Mouse (Mus musculus) hindbrain, embryonic 14.5 days (tissue): ENCODE data around the gene Slmap. TPM values are rescaled to one million over a fixed set of nuclear protein-coding genes. Genes with fewer than 3 reads are reported as not detected.
A peak's percentile ranks its signal among the peaks of the same experiment; 100 is the strongest.
"Not testable (repeated sequence)": the region's sequence is repeated elsewhere in the genome, so short reads cannot be mapped to it uniquely, and the experiment has no call there.

Experiments
- ATAC-seq: fragments of 200-750 bp; cut with Nextera tagmentation; 2 replicates; pipeline ENCODE4 v1.8.0; 2017; ENCODE audit warnings: moderate number of reproducible peaks, mild to moderate bottlenecking, moderate TSS enrichment, moderate library complexity; ENCODE audit not compliant: low FRiP score
- DNase-seq: peaks from one replicate; pipeline ENCODE4 v3.0.0-alpha.2; 2015; ENCODE audit warnings: low spot score
- H3K27ac ChIP-seq: fragments of 300-500 bp; sonication (generic); 2 replicates; pipeline ENCODE4 v1.5.1; 2014; ENCODE audit warnings: mild to moderate bottlenecking, moderate library complexity
- H3K27me3 ChIP-seq: fragments of 300-500 bp; sonication (generic); 2 replicates; pipeline ENCODE4 v1.6.1; 2014; ENCODE audit warnings: mild to moderate bottlenecking, low read length, mixed read lengths; ENCODE audit not compliant: control insufficient read depth, insufficient read depth
- H3K36me3 ChIP-seq: fragments of 300-500 bp; sonication (generic); replicated peaks from 2 replicates; pipeline ENCODE4 v1.6.1; 2014; ENCODE audit not compliant: control insufficient read depth, insufficient read depth
- H3K4me1 ChIP-seq: fragments of 300-500 bp; sonication (generic); replicated peaks from 2 replicates; pipeline ENCODE4 v1.6.1; 2014; ENCODE audit warnings: antibody characterized with exemption, low read length, mixed read lengths; ENCODE audit not compliant: control insufficient read depth, insufficient read depth
- H3K4me2 ChIP-seq: fragments of 300-500 bp; sonication (generic); replicated peaks from 2 replicates; pipeline ENCODE4 v1.6.1; 2014; ENCODE audit warnings: mild to moderate bottlenecking, moderate library complexity
- H3K4me3 ChIP-seq: fragments of 300-500 bp; sonication (generic); replicated peaks from 2 replicates; pipeline ENCODE4 v1.5.1; 2014; ENCODE audit warnings: mild to moderate bottlenecking, low read length
- H3K9ac ChIP-seq: fragments of 300-500 bp; sonication (generic); 2 replicates; pipeline ENCODE4 v1.6.1; 2014
- H3K9me3 ChIP-seq: fragments of 300-500 bp; sonication (generic); 2 replicates; pipeline ENCODE4 v1.6.1; 2016; ENCODE audit warnings: low read length; ENCODE audit not compliant: control insufficient read depth
- whole genome bisulfite sequencing: fragments of 180-500 bp; shearing (Covaris S2); extraction: QIAGEN DNeasy Blood & Tissue Kit; methylation state at CpG from one replicate; pipeline ENCODE4 v1.1.7; 2014; 5-methylcytosine and 5-hydroxymethylcytosine counted together
- polyA plus RNA-seq: library from polyadenylated mRNA; unstranded; fragments of >200 nt; fragmentation: Nextera tagmentation; extraction: Ambion mirVana; gene quantifications from 2 replicates; pipeline ENCODE4 v1.2.1, GENCODE M21; 2014

Gene Slmap
- 19.6 and 19.8 TPM in 2 replicates for polyA plus RNA-seq

- no peaks in the 10 kb centered on the region for H3K36me3 ChIP-seq
- WGBS, result 13% methylated on average over 33 of the region's 33 CpGs
- peak within 1 kb of the TSS; percentile 93 for H3K9ac ChIP-seq
- H3K4me3 ChIP-seq, result peak within 1 kb of the TSS; percentile 97
- H3K9me3 ChIP-seq, result no peaks in the 10 kb centered on the region
- peaks cover 31% of the 10 kb centered on the region for H3K4me1 ChIP-seq
- peak within 1 kb of the TSS; percentile 86 for H3K27ac ChIP-seq
- no peaks in the 10 kb centered on the region for H3K27me3 ChIP-seq
- DNase-seq (peak; percentile 100), ATAC-seq (peak; percentile 95)
- peak within 1 kb of the TSS; percentile 94 for H3K4me2 ChIP-seq
Observed at GRCm38 (mm10) chr14:26534757-26535479, at the start of gene Slmap. Gene Slmap (minus strand): TSS chr14:26534931.

DNA sequence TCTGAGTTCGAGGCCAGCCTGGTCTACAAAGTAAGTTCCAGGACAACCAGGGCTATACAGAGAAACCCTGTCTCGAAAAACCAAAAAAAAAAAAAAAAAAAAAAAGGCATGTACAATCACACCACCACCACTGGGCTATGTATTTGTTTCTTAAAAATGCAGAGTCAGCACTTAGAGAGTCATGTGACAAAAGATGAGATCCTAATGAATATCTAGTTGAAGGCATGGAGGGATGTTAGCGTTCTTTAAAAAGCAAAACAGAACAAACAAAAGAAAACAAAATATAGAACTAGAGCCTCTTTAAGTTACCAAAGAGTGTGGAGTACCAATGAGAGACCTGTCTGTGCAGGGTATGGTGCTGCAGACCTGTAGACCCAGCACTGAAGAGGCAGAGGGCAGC is 48.9 kb upstream of the Slmap start:
- WGBS, result 91% methylated on average over 2 of the region's 3 CpGs
- DNase-seq (no peak), ATAC-seq (no peak)
- Histone ChIP-seq H3K27me3 (no peaks in the 10 kb centered on the region), H3K4me2 (no peak overlapping the region), H3K36me3 (no peaks in the 10 kb centered on the region; the same call in 1 of the 2 replicates), H3K4me1 (peaks cover 13% of the 10 kb centered on the region; the same call in 1 of the 2 replicates), H3K4me3 (no peak overlapping the region), H3K9me3 (no peaks in the 10 kb centered on the region), H3K27ac (no peak overlapping the region), H3K9ac (no peak overlapping the region)

DNA sequence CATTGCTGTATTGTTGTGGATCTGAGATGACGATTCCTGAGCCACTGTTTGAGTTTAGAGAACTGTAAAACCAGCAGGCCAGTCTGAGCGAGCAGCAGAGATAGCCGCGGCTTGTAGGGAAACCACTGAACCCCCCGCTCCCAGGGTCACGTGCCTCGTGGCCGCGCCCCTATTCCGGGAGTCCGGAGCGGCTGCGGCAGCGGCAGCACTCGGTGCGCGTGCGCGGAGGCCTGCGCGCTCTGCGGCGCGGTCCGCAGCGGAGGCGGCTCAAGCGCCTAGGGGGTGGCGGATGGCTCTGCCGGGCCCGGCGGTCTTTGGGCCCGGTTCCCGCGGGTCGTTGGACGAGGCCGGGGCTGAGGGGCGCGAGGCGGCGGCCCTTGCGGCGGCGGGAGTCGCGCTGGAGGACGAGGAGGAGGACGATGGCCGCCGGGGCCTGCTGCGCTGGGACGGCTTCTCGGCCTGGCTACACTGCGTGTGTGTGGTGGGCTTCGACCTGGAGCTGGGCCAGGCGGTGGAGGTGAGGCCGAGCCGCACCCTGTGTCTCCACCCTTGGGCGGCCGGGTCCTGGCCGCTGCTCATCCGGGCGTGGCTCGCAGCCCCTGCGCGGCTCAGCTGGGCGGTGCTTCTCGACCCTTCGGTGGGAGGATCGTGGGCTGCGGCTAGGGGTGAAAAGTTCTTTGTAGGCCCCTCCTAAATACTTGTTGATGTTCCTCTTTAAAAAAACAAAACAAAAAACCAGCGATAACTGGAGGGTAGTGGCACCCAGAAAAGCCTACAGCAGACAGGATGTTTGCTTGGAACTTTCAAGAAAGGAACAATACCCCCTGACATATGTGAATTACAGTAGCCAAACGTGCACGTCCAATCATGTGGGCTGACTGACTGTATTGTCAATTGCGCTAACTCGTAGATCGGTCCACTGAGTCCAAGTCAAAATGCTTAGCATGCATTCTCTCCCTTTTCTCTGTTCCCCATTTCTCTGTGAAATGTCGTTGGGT is 44.9 kb upstream of the Slmap start:
- under 1% methylated on average over 74 of the region's 79 CpGs for WGBS
- Histone ChIP-seq H3K27me3 (no peaks in the 10 kb centered on the region), H3K9ac (peak overlapping the region; percentile 99), H3K36me3 (no peaks in the 10 kb centered on the region), H3K27ac (peak overlapping the region; percentile 94), H3K4me3 (peak overlapping the region; percentile 99), H3K9me3 (no peaks in the 10 kb centered on the region), H3K4me1 (peaks cover 13% of the 10 kb centered on the region; the same call in 1 of the 2 replicates), H3K4me2 (peak overlapping the region; percentile 93)
- peak; percentile 95 for ATAC-seq
- peak; percentile 91 for DNase-seq

DNA sequence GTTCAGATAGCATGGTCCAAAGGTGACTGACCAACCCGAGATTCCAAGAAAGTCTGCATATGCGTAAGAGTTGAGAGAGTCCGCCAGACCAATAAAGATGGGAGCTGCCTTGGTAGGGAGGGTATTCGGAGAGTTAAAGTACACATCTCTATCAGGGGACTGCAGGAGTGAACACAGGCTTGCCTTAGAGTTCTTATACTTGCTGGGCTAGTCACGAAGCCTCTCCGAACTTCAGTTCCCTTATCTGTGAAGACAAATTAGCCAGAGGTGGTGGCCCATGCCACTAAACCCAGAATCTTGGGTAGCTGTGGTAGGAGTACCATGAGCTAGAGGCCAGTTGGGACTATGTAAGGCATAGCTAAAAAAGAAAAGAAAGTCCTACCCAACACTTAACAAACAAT is 44.1 kb upstream of the Slmap start:
- peak overlapping the region; percentile 99 for H3K4me3 ChIP-seq
- no peak for ATAC-seq
- peaks cover 13% of the 10 kb centered on the region; the same call in 1 of the 2 replicates for H3K4me1 ChIP-seq
- H3K27me3 ChIP-seq, result no peaks in the 10 kb centered on the region
- 75% methylated on average over 6 of the region's 6 CpGs for WGBS
- H3K4me2 ChIP-seq, result peak overlapping the region; percentile 93
- no peaks in the 10 kb centered on the region for H3K9me3 ChIP-seq
- H3K27ac ChIP-seq, result no peak overlapping the region
- no peaks in the 10 kb centered on the region for H3K36me3 ChIP-seq
- DNase-seq, result no peak
- H3K9ac ChIP-seq, result no peak overlapping the region

GRCm38 (mm10) chr14:26576255-26576780 is 41.6 kb upstream of the Slmap start:
- Histone ChIP-seq H3K9me3 (no peaks in the 10 kb centered on the region), H3K4me2 (no peak overlapping the region), H3K27ac (no peak overlapping the region), H3K4me1 (peaks cover 12% of the 10 kb centered on the region; the same call in 1 of the 2 replicates), H3K9ac (no peak overlapping the region), H3K36me3 (no peaks in the 10 kb centered on the region), H3K4me3 (no peak overlapping the region), H3K27me3 (no peaks in the 10 kb centered on the region)
- ATAC-seq (no peak), DNase-seq (no peak)
- 83% methylated on average over 3 of the region's 3 CpGs for WGBS

DNA sequence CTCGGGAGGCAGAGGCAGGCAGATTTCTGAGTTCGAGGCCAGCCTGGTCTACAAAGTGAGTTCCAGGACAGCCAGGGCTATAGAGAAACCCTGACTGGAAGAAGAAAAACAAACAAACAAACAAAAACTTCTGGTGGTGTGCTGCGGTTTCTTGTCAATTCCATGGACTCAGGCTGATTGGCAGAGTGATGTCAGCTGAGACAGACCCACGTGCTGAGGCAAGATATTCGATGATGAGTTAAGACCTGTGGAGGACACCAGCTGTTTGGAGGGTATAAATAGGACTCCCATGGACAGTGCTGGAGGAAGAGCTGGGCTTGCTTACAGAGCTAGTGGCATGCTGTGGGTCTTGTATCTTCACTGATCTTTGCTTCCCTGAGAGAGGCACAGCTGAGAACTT is 38.8 kb upstream of the Slmap start, which contains the start of gene Dennd6a:
Gene Dennd6a (plus strand): TSS at position 301 of the 400 bp plus-strand sequence.
- not testable (repeated sequence) for ATAC-seq, H3K9me3 ChIP-seq, DNase-seq, H3K36me3 ChIP-seq, H3K4me2 ChIP-seq, H3K9ac ChIP-seq, H3K4me1 ChIP-seq, H3K27me3 ChIP-seq, H3K4me3 ChIP-seq, H3K27ac ChIP-seq
- 86% methylated on average over 5 of the region's 5 CpGs for WGBS

DNA sequence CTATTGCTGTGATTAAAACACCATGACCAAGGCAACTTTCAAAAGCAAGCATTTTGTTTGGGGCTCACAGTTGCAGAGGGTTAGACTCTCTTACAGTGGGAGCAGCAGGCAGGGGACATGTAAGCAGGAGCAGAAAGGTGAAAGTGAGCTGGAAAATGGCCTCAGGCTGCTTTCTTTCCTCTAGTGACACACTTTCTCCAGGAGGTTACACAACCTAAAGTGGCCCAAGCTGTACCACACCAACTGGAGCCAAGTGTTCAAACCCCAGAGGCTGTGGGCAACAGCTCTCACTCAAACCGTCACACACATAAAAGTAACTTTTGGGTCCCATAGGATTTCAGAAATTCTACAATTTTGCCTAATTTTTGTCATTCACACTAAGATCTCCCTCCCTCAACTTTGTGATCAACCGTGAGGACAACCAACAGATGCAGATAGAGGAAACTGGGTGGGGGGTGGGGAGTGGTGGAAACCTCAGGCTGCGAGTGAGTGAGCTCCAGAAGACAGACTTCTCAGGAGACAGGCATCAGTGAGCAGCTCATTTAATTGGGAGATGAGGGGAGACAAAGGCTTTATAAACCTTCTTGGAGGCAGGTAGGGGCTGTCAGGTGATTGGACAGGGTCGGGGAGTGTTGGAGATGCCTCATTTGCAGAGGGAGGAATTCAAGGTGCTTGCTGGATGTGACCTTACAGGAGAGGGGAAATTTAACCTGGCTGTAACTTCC is 37.4 kb upstream of the Slmap start:
- Histone ChIP-seq H3K4me1 (no peaks in the 10 kb centered on the region), H3K27ac (no peak overlapping the region), H3K9me3 (no peaks in the 10 kb centered on the region), H3K4me3 (no peak overlapping the region), H3K9ac (no peak overlapping the region), H3K4me2 (no peak overlapping the region), H3K36me3 (no peaks in the 10 kb centered on the region), H3K27me3 (no peaks in the 10 kb centered on the region)
- ATAC-seq (no peak), DNase-seq (no peak)
- 59% methylated on average over 4 of the region's 4 CpGs for WGBS

GRCm38 (mm10) chr14:26569880-26570279 is 35.1 kb upstream of the Slmap start:
- WGBS, result 86% methylated on average over 4 of the region's 4 CpGs
- DNase-seq (no peak), ATAC-seq (no peak)
- no peak overlapping the region for H3K4me3 ChIP-seq
- H3K36me3 ChIP-seq, result no peaks in the 10 kb centered on the region
- H3K9me3 ChIP-seq, result no peaks in the 10 kb centered on the region
- no peak overlapping the region for H3K4me2 ChIP-seq
- H3K4me1 ChIP-seq, result no peaks in the 10 kb centered on the region
- no peak overlapping the region for H3K27ac ChIP-seq
- H3K9ac ChIP-seq, result no peak overlapping the region
- no peaks in the 10 kb centered on the region for H3K27me3 ChIP-seq
